Mouse (Mus musculus) embryonic fibroblast, embryonic 13.5 days (primary cell): ENCODE measurements at regions not wholly inside any gene's neighbourhood (a gene's known extent, or its start where the extent isn't known, plus 50 kb on each side); places are given as distances from the start of the nearest gene placed in this dataset.
"Not testable (repeated sequence)": the region's sequence is repeated elsewhere in the genome, so short reads cannot be mapped to it uniquely, and the experiment has no call there.

Source experiments
- H3K27ac ChIP-seq: 2 replicates; pipeline ENCODE4 v1.5.1; 2012; ENCODE audit warnings: low read length, control low read depth, inconsistent platforms; ENCODE audit not compliant: insufficient read depth
- H3K4me1 ChIP-seq: 2 replicates; pipeline ENCODE4 v1.6.1; 2011; ENCODE audit warnings: low read length; ENCODE audit not compliant: control insufficient read depth, insufficient read depth
- H3K4me3 ChIP-seq: 2 replicates; pipeline ENCODE4 v1.5.1; 2011; ENCODE audit warnings: mild to moderate bottlenecking, control low read depth, low read length; ENCODE audit not compliant: insufficient read depth
- CTCF ChIP-seq: IDR thresholded peaks from 2 replicates; pipeline ENCODE4 v1.5.1; 2011; ENCODE audit warnings: mild to moderate bottlenecking, control low read depth, low read length, moderate library complexity, borderline replicate concordance; ENCODE audit not compliant: insufficient read depth
- POLR2A ChIP-seq: IDR thresholded peaks from 2 replicates; pipeline ENCODE4 v1.6.1; 2011; ENCODE audit warnings: low read depth, mild to moderate bottlenecking, control low read depth, low read length, moderate library complexity

DNA sequence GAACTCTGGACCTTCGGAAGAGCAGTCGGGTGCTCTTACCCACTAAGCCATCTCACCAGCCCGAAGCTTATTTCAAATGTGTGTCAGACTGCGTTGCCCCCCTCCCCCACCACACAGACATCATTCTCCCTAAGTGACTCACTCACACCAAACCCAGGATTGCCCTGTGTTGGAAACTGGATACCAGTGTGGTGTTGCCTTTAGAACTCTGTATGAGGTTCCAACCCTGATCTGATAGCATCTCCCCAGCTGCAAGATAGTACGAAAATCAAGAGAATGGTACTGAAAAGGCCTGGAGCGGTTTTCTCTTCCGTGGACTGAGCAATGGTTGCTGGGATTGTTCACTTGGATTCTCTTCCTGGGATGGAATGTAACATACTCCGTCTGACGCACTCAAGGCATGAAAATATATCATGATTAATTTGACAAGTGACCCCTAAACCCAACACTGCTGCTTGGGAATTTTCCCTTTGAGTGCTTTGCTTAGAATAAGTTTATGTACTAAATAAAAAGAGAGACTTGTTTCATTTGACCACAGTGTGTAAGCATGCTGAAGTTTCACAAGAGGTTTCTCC is 63.0 kb downstream of the Hand2 start:
- H3K4me3 ChIP-seq: no peak overlapping the region

DNA sequence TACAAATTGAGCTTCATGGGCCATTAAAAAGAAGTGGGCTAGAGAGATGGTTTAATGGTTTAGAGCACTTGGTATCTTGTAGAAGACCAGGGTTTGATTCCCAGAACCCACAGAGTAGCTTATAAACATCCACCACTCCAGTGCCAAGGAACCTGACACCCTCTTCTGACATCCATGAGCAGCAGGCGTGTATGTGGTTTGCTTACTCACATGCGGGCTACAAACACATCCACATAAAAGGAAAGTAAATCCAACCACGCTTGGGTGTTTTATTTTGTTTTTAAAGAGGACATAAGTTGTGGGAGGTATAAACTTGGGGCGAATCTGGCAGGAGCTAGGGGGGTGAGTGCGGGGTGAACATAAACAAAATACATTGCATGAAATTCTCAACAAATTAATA is 66.8 kb downstream of the Hand2 start:
- Histone ChIP-seq H3K27ac (no peak overlapping the region), H3K4me1 (0 out of 2 replicates have a peak, but pooled peaks cover 3% of the 10 kb centered on the region), H3K4me3 (no peak overlapping the region)
- TF ChIP-seq CTCF (no peak), POLR2A (no peak)

More for the DNA sequence above, 63.0 kb downstream of the Hand2 start:
- 0 out of 2 replicates have a peak, but pooled peaks cover 3% of the 10 kb centered on the region for H3K4me1 ChIP-seq
- H3K27ac ChIP-seq: peak overlapping the region; percentile 25; the same call in 1 of the 2 replicates
- TF ChIP-seq POLR2A (no peak), CTCF (no peak)

DNA sequence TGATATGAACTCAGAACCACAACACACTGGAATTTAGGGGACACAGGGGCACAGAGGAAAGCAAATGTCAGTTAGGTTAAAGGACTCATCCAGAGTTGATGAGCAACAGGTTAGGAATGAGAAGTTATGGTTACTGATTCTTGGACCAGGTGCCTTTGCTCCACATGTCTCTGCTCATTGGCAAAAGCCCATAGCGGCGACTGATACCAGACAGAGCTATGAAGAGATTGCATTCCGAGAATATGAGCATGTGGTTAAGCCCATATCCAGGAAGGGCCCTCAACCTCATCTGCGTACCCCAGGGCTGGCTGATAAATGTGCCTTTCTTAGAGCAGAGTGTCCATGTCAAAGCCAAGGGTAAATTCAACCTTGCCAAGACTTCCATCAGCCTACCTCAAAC is 67.1 kb upstream of the Scrg1 start:
- H3K4me3 ChIP-seq: no peak overlapping the region
- 0 out of 2 replicates have a peak, but pooled peaks cover 3% of the 10 kb centered on the region for H3K4me1 ChIP-seq
- H3K27ac ChIP-seq: no peak overlapping the region
- no peak for TF ChIP-seq CTCF
- no peak for TF ChIP-seq POLR2A

DNA sequence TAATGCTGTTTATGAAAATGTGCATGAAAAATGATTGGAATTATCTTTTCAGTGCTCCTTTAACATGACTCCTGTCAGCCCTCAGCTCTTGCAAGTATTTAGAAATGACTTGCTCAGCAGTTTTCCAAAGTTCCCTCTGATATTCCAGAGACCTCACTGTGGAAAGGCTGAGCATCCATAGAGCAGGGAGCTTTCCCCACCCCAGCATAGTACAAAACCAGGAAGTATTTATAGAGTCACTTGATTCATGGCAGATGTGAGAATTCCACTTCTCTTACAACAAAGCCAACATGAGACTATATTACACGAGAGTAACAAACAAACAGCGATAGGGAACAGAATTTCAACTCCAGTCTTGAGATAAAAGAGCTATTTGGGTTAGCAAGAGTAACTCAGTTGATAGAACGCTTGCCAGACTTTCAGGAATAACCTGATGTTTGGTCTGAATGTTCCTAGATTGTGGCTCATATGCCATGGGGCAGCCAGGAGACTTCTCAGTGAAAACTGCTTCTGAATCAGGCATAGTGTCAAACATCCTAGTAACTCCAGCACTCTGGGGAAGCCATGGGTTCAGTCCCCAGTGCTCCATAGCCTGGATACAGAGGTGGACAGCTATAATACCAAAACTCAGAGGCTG is 57.6 kb upstream of the Scrg1 start:
- TF ChIP-seq CTCF (no peak), POLR2A (no peak)
- Histone ChIP-seq H3K4me3 (no peak overlapping the region), H3K4me1 (no peaks in the 10 kb centered on the region), H3K27ac (no peak overlapping the region)

DNA sequence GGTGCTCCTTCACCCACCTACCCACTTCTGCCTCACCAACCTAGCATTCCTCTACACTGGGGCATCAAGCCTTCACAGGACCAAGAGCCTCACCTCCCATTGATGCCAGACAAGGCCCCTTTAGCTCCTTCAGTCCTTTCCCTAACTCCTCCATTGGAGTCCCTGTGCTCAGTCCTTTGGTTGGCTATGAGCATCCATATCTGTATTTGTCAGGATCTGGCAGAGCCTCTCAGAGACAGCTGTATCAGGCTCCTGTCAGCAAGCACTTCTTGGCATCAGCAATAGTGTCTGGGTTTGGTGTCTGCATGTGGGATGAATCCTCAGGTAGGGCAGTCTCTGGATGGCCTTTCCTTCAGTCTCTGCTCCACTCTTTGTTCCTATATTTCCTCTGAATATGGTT is 55.6 kb upstream of the Scrg1 start:
- not testable (repeated sequence) for H3K4me3 ChIP-seq, H3K4me1 ChIP-seq, H3K27ac ChIP-seq

DNA sequence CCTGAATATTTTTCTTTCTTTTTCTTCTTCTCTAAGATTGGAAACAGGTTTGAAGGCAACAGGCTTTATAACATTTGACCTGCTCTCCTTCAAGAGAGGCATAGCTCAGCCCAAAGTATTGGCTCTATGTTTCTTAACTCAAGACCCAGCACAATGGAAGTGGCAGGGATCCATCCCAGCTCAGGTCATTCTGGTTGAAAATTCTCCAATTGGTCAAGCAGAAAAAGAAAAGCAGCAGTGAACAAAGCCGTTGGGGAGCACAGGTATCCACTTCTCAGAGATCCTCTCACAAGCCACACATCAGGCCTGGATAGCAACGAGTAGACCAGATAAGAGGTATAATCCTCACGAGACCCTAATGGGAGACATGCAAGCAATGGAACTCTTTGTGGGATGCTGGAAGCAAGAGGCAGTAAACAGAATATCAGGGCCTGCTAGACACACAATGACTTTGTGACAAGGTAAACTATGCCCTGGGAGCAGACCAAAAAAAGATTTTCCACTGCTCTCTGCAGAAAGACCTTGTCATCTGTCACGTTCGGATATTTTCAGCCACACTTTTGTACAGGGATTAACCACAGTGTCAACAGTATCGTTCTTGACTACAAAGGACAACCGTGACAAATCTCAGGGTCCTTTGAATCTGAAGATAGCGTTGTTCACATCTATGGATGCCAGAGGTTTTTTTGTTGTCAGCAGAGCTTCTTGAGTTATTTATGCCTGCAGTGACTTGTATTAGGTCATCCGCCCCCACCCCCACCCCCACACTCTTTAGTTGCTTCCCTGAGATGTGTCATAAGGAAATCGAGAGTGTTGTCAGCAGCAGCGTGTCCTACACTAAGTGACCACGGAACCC is 54.7 kb upstream of the Scrg1 start:
- Histone ChIP-seq H3K4me1 (no peaks in the 10 kb centered on the region), H3K4me3 (no peak overlapping the region), H3K27ac (no peak overlapping the region)
- TF ChIP-seq CTCF: no peak
- no peak for TF ChIP-seq POLR2A

DNA sequence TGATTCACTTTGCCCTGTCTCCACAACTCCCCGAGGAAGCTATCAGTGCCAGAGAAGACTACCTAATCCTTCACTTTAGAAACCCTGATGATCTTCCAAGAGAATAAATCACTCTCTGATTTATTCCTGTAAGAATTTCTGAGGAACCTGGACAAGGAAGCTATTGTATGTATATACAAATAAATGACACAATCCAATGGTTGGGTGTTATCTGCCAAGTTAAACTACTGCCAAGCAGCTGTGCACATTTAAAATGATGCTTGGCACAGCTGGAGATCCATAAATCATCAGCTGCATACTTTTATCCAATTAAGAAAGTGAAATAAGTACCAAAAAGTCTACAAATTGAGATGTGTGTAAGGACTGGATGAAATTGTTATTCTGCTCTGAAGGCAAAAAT is 54.1 kb upstream of the Scrg1 start:
- TF ChIP-seq POLR2A: no peak
- TF ChIP-seq CTCF: no peak
- Histone ChIP-seq H3K27ac (no peak overlapping the region), H3K4me3 (no peak overlapping the region), H3K4me1 (no peaks in the 10 kb centered on the region)

DNA sequence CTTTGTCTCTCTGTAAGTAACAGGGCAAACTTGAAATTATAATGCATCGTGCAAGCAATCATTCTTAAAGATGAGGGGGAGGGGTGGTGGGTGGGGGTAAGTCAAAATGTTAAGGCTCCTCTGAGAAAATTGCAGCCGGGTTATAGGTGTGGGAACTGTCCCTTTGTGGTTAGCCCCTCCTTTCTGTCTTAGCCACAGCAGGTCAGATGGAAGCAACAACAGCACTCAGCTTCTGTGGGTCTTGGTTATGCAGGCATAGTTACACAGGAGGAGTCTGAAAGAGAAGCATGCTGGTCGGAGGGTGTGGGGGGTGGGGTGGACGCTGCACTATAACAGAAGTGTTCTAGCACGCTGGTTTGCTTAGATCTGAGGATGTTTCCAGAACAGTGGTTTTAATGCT is 53.5 kb upstream of the Scrg1 start:
- TF ChIP-seq POLR2A (no peak), CTCF (no peak)
- no peak overlapping the region for H3K4me3 ChIP-seq
- no peaks in the 10 kb centered on the region for H3K4me1 ChIP-seq
- no peak overlapping the region for H3K27ac ChIP-seq

DNA sequence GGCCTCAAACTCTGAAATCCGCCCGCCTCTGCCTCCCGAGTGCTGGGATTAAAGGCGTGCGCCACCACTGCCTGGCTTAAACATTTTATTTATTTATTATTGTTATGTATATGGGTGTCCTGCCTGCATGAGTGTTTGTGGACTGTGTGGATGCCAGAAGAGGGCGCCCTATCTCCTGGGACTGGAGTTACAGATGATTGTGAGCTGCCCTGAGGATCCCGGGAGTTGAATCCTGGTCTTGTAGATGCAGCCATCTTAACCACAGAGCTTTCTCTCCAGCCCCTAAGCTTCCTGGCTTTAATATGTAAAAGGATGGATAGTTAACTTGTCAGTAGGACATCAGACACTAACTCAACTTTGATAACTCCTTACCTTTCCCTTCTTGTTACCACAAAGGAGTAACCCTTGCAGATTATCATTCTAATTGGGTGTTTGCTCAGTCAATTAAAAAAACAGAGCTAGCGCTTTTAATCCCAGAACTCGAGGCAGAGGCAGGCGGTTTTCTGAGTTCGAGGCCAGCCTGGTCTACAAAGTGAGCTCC is 52.0 kb upstream of the Scrg1 start:
- H3K4me3 ChIP-seq: no peak overlapping the region
- H3K4me1 ChIP-seq: no peaks in the 10 kb centered on the region
- no peak for TF ChIP-seq POLR2A
- TF ChIP-seq CTCF: no peak
- H3K27ac ChIP-seq: no peak overlapping the region
